Mouse (Mus musculus): ENCODE measurements at regions not wholly inside any gene's neighbourhood (a gene's known extent, or its start where the extent isn't known, plus 50 kb on each side); places are given as distances from the start of the nearest gene placed in this dataset.

DNA sequence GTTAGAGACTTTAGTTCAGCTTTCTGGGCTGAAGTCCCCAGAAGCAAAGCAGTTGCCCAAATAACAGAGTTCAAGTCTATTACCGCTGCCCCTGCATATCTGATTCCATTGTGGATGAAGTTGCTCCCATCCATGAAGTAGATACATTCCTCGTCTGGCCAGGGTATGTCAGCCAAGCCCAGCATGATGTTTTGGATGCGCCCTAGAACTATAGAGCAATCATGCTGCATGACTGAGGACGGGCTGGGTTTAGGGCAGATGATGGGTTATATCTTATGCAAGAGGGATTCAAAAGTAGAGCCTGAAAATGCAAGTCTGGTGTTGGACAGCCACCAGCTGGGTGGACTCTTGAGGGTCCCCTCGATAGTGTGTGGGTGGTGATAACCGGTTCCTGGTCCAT lies 288.6 kb downstream of the Lyplal1 start:
- intact Hi-C loops (cut with DNase I): no loop called here
- peak; percentile 68 for DNase-seq

DNA sequence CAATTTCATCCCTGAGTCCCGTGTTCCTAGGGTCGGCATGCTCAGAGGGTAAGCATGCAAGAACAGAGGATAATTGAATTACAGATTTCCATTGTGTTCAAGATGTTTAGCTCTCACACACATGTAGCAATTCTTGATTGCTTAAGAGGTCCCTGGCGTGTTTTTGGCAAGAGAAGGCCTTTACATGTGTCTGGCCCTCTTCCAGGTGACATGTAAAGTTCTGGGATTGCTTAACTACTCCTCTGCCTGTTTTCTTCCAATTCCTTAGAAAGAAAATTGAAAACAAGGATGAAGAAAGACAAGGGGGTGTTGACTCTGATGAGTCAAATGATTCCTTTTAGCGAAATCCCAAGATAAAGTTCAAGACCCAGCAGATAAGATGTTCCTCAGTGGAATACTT lies 285.1 kb downstream of the Lyplal1 start:
- intact Hi-C loops (cut with DNase I): no loop called here

DNA sequence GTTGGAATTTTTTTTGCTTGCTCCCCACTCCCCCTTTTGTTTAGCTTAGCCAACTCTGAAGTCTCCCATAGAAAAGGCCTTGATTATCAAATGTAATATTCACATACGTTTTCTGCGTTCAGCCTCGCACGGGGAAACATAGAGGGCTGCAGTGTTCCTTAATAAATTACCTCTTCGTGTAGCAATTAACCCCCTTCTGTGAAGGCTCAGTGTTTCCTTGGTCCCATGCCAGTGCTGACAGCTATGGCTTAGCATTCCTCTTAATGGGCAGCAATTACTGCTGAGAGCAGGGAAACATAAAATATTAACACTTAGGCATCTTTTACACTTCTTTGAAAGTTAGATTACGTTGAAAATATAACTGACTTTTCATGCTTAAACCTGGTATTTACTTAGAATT lies 282.9 kb downstream of the Lyplal1 start:
- peak; percentile 45 for DNase-seq
- intact Hi-C loops (cut with DNase I): no loop called here

More for the DNA sequence above, 285.1 kb downstream of the Lyplal1 start:
- no peak for DNase-seq

DNA sequence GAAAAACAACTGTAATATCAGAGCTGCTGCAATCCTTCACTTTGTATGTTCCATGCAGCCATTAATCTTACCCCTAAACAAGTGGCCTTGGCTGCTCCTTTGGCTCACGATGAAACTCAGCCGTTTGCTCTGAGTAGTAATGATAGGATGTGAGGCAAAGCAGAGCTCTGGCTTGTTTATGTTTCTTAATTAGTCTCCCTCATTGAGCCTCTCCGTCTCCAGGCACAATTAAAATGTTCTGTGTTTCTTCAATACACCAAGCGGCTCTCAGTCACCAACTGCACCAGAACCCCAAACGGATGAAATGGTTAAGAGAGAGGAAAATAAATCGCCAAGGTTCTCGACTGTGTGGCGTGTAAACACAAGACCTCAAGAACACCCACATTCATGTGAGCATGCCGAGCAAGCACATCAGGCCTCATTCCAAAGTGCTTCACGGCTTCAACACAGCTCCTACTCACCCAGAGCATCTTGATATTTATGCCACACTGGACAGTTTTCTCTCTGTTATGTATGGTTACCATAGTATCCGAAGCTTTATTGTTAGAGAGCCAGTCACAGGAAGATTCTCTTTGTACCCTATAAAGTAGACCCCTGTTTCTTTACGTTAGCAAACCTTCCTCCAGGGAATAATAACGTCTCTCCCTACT lies 280.4 kb downstream of the Lyplal1 start:
- DNase-seq: no peak
- intact Hi-C loops (cut with DNase I): no loop called here

DNA sequence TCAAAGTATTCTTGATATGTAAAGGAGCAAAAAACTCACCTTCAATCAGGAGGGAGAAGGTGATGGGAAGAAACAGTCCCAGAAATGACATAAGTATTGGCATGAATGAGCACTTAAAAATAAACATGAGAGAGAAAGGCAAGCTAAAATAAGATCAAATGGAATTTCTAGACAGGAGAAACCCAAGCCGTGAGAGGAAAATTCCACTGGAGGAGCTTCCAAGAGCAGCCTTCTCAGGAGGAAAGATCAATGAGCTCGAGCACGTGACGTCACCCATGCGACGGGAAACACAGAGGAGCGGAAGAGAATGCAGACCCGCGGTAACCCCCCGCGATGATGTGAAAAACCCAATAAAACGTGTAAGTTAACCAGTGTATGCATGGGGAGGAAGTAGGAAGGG lies 274.6 kb downstream of the Lyplal1 start:
- intact Hi-C loops (cut with DNase I): no loop called here
- DNase-seq: no peak

DNA sequence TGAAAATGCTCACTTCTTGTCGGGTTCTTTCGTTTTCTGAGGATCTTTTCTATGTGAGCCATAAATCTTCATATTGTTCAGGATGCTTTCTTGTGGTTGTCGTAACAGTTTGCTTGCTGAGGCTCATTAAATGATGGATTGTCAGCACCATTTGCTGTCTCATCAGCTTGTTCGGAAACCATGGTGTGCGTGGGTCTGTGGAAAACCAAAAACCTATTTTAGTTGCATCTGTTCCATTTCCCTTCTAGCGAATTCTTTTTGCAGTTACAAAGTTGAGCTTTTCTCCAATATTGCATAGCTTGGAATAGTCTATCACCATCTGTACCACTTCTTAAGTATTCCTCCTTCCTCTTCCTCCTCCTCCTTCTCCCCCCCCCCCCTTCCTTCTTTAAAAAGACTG lies 269.9 kb downstream of the Lyplal1 start:
- no peak for DNase-seq
- intact Hi-C loops (cut with DNase I): no loop called here

DNA sequence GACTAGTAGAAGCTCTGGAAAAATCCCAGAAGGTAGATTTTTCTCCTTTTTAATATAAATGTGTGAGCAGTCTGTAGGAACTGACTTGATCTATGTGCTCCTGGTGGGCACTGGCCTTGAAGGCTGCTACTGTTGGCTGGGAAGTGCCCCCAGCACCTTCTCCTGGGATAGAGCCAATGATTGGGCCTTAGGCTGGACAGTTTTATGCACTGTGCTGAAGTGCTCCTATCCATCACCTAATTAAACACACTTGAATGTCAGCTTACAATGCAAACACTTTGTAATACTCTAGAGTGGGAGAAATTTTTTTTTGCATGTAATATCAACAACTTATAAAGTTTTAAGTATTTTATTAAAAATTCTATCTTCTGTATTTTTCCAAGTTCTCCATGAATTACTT lies 266.5 kb downstream of the Lyplal1 start:
- intact Hi-C loops (cut with DNase I): no loop called here
- DNase-seq: no peak

DNA sequence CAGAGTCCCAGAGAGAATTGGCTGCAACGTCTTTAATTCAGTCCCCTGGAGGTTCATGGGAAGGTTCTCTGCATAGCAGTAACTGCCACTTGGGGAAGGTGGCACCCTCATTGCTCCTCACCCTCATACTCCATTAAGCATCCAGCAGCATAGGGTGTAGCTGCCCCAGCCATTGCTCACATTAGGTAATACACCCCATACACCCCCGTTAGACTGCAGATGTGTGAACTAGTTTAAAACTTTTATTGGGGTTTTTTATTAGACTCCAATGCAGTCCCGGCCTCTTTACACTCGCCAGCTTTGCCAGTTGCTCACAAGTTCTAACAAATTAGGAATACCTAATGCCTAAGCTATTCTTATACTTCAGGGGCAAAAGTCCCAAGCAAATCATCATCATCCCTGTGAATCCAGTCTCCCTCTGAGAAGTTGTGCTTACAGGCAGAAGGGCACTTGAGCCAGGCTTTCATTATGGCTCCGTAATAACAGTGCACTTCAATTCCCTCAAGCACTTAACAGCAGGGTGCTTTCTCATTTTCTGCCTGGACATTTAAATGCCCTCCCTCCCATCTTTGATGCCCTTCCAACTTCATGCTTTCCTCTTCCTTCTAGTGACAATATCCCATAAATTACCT lies 265.7 kb downstream of the Lyplal1 start:
- no peak for DNase-seq

DNA sequence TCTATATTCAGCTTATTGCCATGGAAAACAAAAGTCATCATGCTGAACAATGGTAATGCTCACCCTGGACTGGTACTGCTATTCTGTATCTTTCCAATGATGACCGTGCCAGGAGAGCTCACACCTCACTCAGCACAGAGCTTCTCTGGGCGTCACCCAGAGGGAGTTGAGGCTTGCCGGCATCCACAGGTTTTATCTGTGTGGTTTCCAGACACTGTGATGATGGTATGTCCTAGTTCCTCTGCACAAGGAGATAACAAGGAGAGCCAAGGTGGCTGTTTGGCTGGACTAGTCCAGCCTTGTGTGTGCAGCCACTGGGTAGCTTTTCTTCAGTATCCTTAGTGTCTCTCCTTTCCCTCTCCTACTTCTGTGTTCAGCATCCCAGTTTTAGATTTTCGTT lies 255.4 kb downstream of the Lyplal1 start:
- DNase-seq: no peak
- intact Hi-C loops (cut with DNase I): no loop called here

More for the DNA sequence above, 265.7 kb downstream of the Lyplal1 start:
- intact Hi-C loops (cut with DNase I): no loop called here

DNA sequence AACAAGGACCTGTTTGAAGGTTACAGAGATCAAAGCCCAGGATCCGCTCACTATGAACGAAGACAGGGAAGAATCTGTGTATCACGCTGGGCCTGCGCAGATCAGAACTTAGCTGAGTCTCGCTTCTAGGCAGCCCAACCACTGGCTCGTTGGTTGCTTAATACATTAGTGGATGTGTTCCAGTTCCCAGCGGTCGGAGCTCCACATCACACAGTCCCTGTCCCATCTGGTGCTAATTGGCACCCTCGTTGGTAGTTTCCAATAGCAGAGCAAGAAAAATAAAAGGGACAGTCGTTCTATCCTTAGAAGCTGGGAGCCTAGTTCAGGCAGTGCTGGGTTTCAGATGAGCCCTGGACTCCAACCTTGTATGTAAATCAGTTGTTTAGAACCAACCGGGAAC lies 251.2 kb downstream of the Lyplal1 start:
- intact Hi-C loops (cut with DNase I): no loop called here
- peak; percentile 69 for DNase-seq

DNA sequence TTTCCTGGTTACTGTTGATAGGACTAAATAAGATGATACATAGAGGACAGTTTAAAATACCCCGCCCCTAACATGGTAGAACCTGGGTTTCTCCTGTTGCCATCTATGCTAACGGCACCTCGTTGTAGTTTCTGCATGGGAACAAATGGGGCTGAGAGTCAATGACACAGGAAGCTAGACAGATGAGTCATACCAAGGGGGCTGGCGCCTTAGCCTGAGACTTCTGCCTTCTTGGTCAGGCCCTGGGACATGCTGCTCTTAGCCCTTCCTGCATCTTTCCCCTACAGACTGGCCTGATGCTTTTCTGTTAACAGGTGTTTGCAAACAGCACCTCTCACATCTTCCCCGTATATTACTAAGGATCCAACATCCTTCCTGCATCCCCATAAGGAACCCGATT lies 250.5 kb downstream of the Lyplal1 start:
- intact Hi-C loops (cut with DNase I): no loop called here
- no peak for DNase-seq

DNA sequence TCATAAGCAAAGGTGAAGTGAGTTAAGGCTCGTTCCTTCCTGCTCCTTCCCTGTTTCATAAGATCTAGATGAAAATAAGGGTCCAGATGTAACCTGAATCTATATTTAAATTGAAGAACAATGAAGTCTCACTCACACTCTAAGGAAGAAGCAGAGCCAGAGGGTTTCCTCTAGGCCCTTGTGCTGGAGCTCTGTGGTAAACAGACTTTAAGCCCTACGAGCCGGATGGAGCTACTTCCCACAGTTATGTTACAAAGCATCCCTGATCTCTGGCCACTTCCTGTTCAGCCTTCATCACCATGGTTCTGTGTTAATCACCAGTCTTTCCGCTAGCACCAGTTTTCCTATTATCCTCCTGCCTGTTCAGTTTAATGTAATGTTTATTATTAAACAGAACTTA lies 250.1 kb downstream of the Lyplal1 start:
- intact Hi-C loops (cut with DNase I): no loop called here
- no peak for DNase-seq

DNA sequence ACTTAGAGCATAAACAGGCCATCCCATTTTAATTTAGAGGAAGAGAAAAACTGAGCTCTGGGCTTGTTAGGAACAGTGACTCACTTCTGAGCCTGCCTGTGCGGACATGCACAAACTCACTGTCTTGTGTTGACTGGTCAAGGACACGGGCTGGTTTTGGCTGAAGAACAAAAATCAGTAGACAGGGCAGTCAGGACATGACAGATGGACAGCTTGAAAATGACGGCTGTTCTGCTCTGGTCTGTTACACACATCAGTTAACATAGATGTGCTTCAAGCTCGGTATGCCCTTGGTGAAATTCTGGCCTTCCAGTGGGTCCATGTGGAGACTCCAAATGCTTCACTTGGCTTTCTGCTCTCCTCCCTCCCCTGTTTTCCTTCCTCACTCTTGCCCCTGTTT lies 248.4 kb downstream of the Lyplal1 start:
- intact Hi-C loops (cut with DNase I): no loop called here
- peak; percentile 66 for DNase-seq

DNA sequence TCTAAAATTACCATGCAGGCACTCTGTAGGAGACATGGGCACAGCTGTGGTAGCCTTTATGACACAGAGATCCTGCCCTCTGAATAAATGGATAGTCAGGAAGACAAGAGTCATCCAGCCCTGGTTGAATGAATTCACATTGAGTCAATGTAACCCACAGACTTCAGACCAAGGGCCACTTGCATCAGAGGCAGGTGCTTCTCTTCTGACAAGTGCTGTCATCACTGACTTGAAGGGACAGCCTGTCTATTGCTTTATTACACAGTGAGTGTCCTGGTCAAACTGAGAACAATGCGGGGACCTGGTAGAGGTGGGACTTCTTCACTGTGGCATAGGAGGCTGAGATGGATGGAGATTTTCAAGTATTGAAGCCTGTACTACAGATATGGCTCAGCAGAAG lies 230.1 kb downstream of the Lyplal1 start:
- intact Hi-C loops (cut with DNase I): no loop called here
- DNase-seq: no peak

DNA sequence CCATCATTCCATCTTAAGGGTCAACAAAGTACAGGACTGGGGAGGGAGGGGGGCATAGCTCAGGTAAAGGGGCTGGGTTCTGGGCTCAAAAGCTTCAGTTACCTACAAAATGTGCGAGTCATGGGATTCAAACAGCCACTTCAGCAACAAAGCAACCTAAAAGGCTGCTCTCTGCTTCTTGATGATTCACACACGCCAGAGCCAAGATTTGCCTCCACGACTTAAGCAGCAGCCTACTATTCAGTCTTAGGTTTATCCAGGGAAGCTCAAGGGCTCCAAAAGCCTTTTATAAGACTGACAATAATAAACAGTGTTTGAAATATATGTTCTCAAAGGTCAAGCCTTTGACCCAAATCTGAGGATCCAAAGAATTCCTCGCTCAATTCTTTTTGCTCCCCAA lies 225.3 kb downstream of the Lyplal1 start:
- intact Hi-C loops (cut with DNase I): no loop called here
- no peak for DNase-seq

DNA sequence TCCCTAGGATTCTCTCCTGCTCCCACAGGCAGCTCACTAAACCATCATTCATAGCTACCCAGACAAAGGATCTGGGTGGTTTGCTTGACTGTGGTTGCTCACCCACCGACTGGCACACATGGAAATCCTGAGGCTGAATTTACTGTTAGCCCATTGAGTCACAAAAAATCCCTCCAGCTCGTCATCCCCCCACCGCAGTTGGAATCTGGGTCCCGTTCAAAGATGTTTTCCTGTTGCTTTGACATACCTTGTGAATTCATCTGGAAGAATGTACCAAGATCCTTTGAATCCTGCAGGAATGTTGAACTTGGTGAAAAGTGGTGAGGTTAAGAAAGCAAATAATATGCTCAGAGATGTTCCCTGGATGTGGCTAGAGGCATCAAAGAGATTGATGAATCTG lies 223.7 kb downstream of the Lyplal1 start:
- no peak for DNase-seq
- intact Hi-C loops (cut with DNase I): no loop called here

DNA sequence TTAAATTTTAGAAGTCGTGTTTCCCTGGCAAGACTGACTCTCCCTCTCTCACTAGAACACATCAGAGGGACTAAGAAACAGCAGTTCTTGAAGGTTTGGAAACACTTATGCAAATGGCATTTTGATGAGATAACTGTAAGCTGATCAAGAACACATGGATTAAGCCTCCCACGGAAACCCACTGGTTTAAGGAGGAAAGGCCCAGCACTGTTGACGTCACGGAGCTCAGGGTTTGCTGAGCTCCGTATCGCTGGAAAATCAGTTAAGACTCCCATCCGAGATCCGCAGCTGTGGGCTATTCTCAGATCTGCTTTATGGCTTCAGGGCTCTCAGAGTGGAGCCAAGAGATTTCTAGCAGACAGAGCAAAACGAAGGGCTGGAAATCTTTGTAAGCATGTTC lies 218.6 kb downstream of the Lyplal1 start:
- DNase-seq: no peak
- intact Hi-C loops (cut with DNase I): no loop called here

DNA sequence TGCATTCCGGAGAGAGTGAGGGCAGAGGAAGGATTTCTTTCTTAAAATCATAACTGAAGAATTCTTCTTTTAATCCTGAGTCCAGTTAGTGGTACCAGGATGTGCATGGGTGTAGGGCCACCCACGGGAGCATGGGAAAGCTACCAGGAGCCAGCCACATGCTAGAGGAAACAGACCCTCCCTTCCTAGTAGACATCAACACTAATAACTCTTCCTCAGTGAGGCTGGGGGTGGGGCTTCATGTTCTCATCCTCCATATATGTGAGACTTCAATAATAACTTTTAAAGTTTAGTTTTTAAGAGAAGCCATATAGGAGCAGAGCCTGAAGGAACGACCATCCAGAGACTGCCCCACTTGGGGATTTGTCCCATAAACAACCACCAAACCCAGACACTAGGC lies 216.8 kb downstream of the Lyplal1 start:
- DNase-seq: no peak
- intact Hi-C loops (cut with DNase I): no loop called here

DNA sequence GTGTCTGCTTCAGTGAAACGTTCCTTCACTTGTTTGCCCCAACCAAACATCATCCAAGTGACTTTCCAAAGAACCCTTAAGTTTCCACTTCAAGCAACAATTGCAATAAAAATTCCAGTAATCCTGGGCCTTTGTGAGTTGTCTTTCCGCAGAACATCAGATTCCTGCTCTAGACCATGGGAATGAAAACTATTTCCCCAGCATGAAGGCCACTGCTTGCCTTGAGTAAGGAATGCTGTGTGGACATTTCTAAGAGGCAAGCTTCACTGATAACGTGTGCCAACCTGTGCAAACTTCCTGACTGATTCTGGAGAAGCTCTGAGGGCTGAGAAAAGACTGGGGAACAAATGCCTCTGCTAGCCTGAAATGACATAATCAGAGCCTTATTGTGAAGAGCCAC lies 214.7 kb downstream of the Lyplal1 start:
- DNase-seq: no peak
- intact Hi-C loops (cut with DNase I): no loop called here

DNA sequence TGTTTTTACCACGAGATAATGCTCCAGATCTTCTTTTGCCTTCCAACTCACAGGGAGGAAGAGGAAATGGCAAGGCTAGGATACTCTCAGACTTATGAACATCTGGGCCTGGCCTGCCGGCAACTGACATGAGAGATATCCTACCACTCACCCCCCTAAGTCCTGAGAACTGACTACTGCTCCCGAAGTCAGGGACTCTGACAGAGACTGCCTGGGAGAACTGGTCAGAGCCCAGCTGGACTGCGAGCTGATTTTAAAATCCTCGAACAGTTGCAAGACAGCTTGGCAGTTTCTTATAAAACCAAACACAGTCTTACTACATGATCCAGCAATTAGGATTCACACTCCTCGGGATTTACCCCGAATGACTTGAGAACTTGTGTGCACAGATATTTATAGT lies 211.4 kb downstream of the Lyplal1 start:
- intact Hi-C loops (cut with DNase I): no loop called here
- DNase-seq: no peak

DNA sequence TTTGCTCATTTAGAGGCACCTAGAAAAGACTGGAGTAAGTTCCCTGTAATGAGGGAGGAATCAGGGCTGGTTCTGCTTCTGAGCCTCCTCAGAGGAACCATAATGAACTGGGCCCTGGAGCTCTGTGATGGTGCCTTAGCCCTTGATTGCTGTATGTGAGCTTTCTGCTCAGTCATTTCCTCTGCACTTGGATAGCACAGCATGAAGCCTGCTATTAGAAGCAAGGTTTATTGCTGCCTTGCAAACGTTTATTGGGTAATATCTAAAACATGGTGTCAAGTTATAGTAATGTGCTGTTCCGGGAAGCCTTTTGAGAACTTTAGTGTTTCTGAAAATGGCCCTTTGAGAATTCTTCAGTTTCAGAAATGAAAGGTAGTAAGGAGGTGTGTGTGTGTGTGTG lies 201.5 kb downstream of the Lyplal1 start:
- DNase-seq: no peak
- intact Hi-C loops (cut with DNase I): no loop called here

DNA sequence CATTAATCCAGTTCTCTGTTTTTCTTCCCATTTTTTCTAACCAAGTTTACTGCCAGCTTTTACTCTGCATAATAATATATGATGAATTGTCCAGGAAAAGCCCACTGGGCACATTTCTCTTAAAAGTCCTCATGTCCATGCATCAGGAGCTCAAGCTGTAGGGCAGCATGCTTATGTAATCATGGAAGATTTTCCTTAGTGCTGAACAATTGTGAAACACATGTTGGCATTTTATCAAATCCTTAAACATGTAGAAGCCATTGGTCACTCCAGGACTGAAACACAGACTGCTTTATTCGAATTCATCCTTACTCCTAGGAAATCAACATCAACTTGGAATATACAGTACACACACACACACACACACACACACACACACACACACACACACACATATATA lies 198.4 kb downstream of the Lyplal1 start:
- intact Hi-C loops (cut with DNase I): no loop called here
- DNase-seq: no peak

DNA sequence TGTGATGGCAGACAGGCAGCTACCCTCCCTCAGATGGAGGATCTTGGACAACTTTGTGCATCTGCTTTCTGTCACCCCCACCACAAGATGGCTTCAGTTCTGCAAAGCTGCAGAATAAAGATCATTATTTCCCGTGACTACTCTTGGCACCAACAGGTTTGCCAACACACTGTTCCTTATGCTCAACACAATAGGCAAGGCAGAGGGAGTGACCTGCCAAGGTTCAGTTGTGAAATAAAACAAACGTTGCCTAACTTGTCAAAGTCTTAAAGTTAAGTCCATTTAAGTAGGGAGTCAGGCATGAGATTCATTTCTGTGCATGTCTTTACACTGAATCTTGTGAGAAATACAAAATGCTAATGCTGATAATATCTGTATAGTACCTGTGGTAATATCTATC lies 193.4 kb downstream of the Lyplal1 start:
- intact Hi-C loops (cut with DNase I): no loop called here
- DNase-seq: no peak

Data from left cerebral cortex, postnatal 4 days (tissue).